Mouse (Mus musculus): ENCODE data around the gene Atp8b3.

The Atp8b3 gene

GRCm38 (mm10) chr10:80538710-80539394 lies at the start of gene Atp8b3:
Gene Atp8b3, minus strand, starts transcription at chr10:80539124.
- DNase-seq (ENCODE audit: low spot score): no peak

- no peak for DNase-seq (ENCODE audit: low spot score)
Observed at GRCm38 (mm10) chr10:80587305-80587657, 48.4 kb upstream of the Atp8b3 start.

- no peak for DNase-seq (ENCODE audit: low spot score)
Observed at GRCm38 (mm10) chr10:80586407-80587304, 47.7 kb upstream of the Atp8b3 start.

GRCm38 (mm10) chr10:80585581-80585980 lies 46.7 kb upstream of the Atp8b3 start:
- no peak for DNase-seq (ENCODE audit: low spot score)

GRCm38 (mm10) chr10:80584642-80585552 lies 46.0 kb upstream of the Atp8b3 start:
- DNase-seq (ENCODE audit: low spot score): no peak

- no peak for DNase-seq (ENCODE audit: low spot score)
Observed at GRCm38 (mm10) chr10:80584045-80584488, 45.1 kb upstream of the Atp8b3 start.

- no peak for DNase-seq (ENCODE audit: low spot score)
Observed at GRCm38 (mm10) chr10:80583047-80583446, 44.1 kb upstream of the Atp8b3 start.

- DNase-seq (ENCODE audit: low spot score): no peak
Observed at GRCm38 (mm10) chr10:80578911-80579310, 40.0 kb upstream of the Atp8b3 start.

- no peak for DNase-seq (ENCODE audit: low spot score)
Observed at GRCm38 (mm10) chr10:80578131-80578750, 39.3 kb upstream of the Atp8b3 start.

GRCm38 (mm10) chr10:80577195-80578130 lies 38.5 kb upstream of the Atp8b3 start, which contains the start of gene Klf16:
Gene Klf16, minus strand, starts transcription at chr10:80577321.
- peak; percentile 96 for DNase-seq (ENCODE audit: low spot score)

GRCm38 (mm10) chr10:80576351-80577194 lies 37.6 kb upstream of the Atp8b3 start:
- DNase-seq (ENCODE audit: low spot score): no peak

- DNase-seq (ENCODE audit: low spot score): no peak
Observed at GRCm38 (mm10) chr10:80575925-80576324, 37.0 kb upstream of the Atp8b3 start.

GRCm38 (mm10) chr10:80574896-80575295 lies 36.0 kb upstream of the Atp8b3 start:
- DNase-seq (ENCODE audit: low spot score): no peak

GRCm38 (mm10) chr10:80573944-80574343 lies 35.0 kb upstream of the Atp8b3 start:
- no peak for DNase-seq (ENCODE audit: low spot score)

GRCm38 (mm10) chr10:80572477-80572876 lies 33.6 kb upstream of the Atp8b3 start:
- DNase-seq (ENCODE audit: low spot score): no peak

- DNase-seq (ENCODE audit: low spot score): no peak
Observed at GRCm38 (mm10) chr10:80570871-80571836, 32.2 kb upstream of the Atp8b3 start.

GRCm38 (mm10) chr10:80570419-80570818 lies 31.5 kb upstream of the Atp8b3 start:
- DNase-seq (ENCODE audit: low spot score): no peak

- no peak for DNase-seq (ENCODE audit: low spot score)
Observed at GRCm38 (mm10) chr10:80569664-80570066, 30.7 kb upstream of the Atp8b3 start.

Measured in urinary bladder, postnatal 10 days (tissue).